Mouse (Mus musculus) forebrain, embryonic 14.5 days (tissue): ENCODE measurements around the gene Pigk. TPM values are rescaled to one million over a fixed set of nuclear protein-coding genes. Genes with fewer than 3 reads are reported as not detected.
A peak's percentile ranks its signal among the peaks of the same experiment; 100 is the strongest.

Experiments
- ATAC-seq: fragments of 200-750 bp; cut with Nextera tagmentation; 2 replicates; pipeline ENCODE4 v1.8.0; 2017; ENCODE audit warnings: mild to moderate bottlenecking, moderate library complexity
- DNase-seq: peaks from one replicate; pipeline ENCODE4 v3.0.0-alpha.2; 2015; ENCODE audit warnings: low spot score
- H3K27ac ChIP-seq: fragments of 300-500 bp; sonication (generic); 2 replicates; pipeline ENCODE4 v1.5.1; 2014; ENCODE audit warnings: low read depth, mild to moderate bottlenecking, control low read depth, low read length, moderate library complexity
- H3K27me3 ChIP-seq: fragments of 300-500 bp; sonication (generic); replicated peaks from 2 replicates; pipeline ENCODE4 v1.6.1; 2014; ENCODE audit warnings: low read length, control low read depth, mixed read lengths; ENCODE audit not compliant: control insufficient read depth, insufficient read depth
- H3K36me3 ChIP-seq: fragments of 300-500 bp; sonication (generic); 2 replicates; pipeline ENCODE4 v1.6.1; 2014; ENCODE audit warnings: low read length, control low read depth; ENCODE audit not compliant: control insufficient read depth, insufficient read depth
- H3K4me1 ChIP-seq: fragments of 300-500 bp; sonication (generic); 2 replicates; pipeline ENCODE4 v1.6.1; 2014; ENCODE audit warnings: antibody characterized with exemption, low read length, control low read depth; ENCODE audit not compliant: control insufficient read depth, insufficient read depth
- H3K4me2 ChIP-seq: fragments of 300-500 bp; sonication (generic); 2 replicates; pipeline ENCODE4 v1.6.1; 2014; ENCODE audit warnings: mild to moderate bottlenecking, control low read depth, low read length
- H3K4me3 ChIP-seq: fragments of 300-500 bp; sonication (generic); 2 replicates; pipeline ENCODE4 v1.5.1; 2014; ENCODE audit warnings: low read depth, low read length, control low read depth
- H3K9ac ChIP-seq: fragments of 300-500 bp; sonication (generic); 2 replicates; pipeline ENCODE4 v1.6.1; 2014; ENCODE audit warnings: mild to moderate bottlenecking, low read length, control low read depth, moderate library complexity
- H3K9me3 ChIP-seq: fragments of 300-500 bp; sonication (generic); replicated peaks from 2 replicates; pipeline ENCODE4 v1.6.1; 2016; ENCODE audit warnings: low read length, control low read depth, mixed read lengths; ENCODE audit not compliant: control insufficient read depth
- WGBS: fragments of 180-500 bp; shearing (Covaris S2); extraction: QIAGEN DNeasy Blood & Tissue Kit; methylation state at CpG from one replicate; pipeline ENCODE4 v1.1.7; 2014; 5-methylcytosine and 5-hydroxymethylcytosine counted together
- polyA plus RNA-seq: library from polyadenylated mRNA; unstranded; fragments of >200 nt; fragmentation: Nextera tagmentation; extraction: Ambion mirVana; gene quantifications from 2 replicates; pipeline ENCODE4 v1.2.1, GENCODE M21; 2014

Gene Pigk
- polyA plus RNA-seq, 1 experiment from 2014 or later, result 34.0 TPM

DNA sequence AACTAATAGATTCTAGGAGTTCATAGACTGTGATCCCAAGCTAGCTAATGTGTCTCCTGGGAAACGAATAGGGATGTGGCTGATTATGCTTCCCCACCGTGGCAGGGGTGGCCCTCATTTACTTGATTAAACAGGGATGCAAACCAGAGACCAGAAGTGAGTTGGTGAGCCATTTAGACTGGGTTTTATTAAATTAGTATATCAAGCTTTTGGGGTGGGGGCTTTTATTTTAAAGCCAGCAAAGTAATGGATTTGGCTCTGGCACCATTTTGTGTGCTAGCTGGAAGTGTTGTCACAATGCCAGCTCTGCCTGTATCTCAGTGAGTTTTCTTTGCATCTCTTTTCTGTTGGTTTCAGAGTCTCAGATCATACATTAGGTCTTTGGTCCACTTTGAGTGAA is 43.0 kb downstream of the Pigk start:
- Histone ChIP-seq H3K4me1 (peaks cover 14% of the 10 kb centered on the region), H3K36me3 (no peaks in the 10 kb centered on the region), H3K4me2 (no peak overlapping the region), H3K27me3 (no peaks in the 10 kb centered on the region), H3K4me3 (no peak overlapping the region), H3K9ac (no peak overlapping the region; the same call in 1 of the 2 replicates), H3K9me3 (no peaks in the 10 kb centered on the region), H3K27ac (peak overlapping the region; percentile 2; the same call in 1 of the 2 replicates)
- 14% methylated on average over 2 of the region's 2 CpGs for WGBS
- DNase-seq (peak; percentile 66), ATAC-seq (no peak)

DNA sequence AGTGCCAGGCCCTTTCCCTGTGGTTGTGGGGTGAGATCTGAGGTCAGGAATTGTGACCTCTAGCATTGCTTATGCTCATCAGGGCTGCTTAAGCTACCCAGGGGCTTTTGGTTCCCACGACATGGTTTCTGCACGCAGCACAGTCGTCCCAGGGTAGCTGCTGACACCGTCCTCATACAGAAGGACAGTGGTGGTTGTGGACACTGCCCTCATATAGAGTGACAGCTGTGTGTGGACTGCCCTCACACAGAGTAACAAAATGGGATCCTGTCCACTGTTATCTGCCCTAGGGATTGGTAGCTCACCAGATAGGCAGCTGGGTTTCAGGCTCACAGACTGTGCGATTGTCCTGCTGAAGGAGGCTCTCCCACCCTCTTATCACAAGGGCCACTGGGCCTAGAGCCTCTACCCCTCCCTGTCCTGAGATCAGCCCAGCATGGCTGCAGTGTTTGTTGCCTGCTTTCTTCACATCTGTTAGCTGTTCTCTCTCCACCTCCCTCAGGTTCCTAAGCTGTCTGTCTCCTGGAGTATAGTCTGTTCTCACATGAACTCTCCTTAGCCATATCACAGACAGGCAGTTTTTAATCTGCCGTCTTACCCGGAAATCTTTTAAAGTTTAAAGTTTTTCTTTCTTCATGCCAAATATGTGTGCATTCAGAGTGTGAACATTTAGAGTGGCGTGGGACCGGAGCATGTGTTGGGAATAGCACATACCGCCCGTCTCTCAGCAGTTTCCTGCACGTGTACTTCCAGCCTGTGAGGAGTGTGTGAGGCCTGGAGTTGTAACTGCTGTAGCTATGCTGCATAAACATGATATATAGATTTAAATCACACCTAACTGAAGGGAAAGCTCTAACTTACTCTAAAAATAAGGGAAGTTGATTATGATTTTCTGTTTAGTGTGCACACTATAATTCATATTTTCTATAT is 43.8 kb downstream of the Pigk start:
- peaks cover 14% of the 10 kb centered on the region for H3K4me1 ChIP-seq
- ATAC-seq (0 out of 2 replicates have a peak, but pooled peaks have one; percentile 4), DNase-seq (no peak)
- H3K4me3 ChIP-seq, result no peak overlapping the region
- H3K9ac ChIP-seq, result no peak overlapping the region; the same call in 1 of the 2 replicates
- H3K36me3 ChIP-seq, result no peaks in the 10 kb centered on the region
- H3K9me3 ChIP-seq, result no peaks in the 10 kb centered on the region
- H3K27me3 ChIP-seq, result no peaks in the 10 kb centered on the region
- peak overlapping the region; percentile 2; the same call in 1 of the 2 replicates for H3K27ac ChIP-seq
- no peak overlapping the region for H3K4me2 ChIP-seq
- WGBS, result 82% methylated on average over 12 of the region's 12 CpGs

DNA sequence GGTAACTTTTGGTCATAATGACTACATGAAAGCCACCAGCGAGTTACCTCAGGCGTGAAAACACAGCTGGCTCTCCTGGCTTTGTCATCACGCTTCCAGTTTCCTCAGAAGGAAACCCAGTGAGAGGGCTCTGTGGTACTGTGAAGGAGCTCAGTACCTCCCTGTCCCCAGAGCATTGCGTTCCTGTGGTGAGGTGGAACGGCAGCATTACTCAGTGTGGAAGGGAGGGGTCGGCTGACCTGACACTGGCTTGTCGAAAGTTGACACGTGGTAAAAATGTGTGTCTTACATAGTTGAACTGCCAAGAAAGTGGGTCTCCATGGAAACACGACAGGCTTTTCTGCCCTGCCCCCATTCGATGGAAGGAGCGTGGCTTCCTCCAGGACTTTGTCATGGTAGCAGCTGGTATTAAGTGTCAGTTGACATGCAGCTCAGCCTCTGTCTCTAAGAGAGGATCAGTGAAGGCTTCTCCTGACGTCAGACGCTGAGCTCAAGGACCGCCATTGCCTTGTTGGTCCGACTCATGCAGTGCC is 44.7 kb downstream of the Pigk start:
- Histone ChIP-seq H3K4me1 (peaks cover 14% of the 10 kb centered on the region), H3K27ac (no peak overlapping the region), H3K9me3 (no peaks in the 10 kb centered on the region), H3K9ac (no peak overlapping the region), H3K36me3 (no peaks in the 10 kb centered on the region), H3K27me3 (no peaks in the 10 kb centered on the region), H3K4me3 (no peak overlapping the region), H3K4me2 (no peak overlapping the region)
- ATAC-seq (no peak), DNase-seq (no peak)
- WGBS, result 70% methylated on average over 15 of the region's 15 CpGs

GRCm38 (mm10) chr3:152761116-152761515 is 47.2 kb downstream of the Pigk start:
- no peak overlapping the region for H3K27ac ChIP-seq
- DNase-seq (peak; percentile 71), ATAC-seq (no peak)
- no peak overlapping the region for H3K9ac ChIP-seq
- H3K36me3 ChIP-seq, result no peaks in the 10 kb centered on the region
- peaks cover 14% of the 10 kb centered on the region for H3K4me1 ChIP-seq
- 17% methylated on average over 7 of the region's 7 CpGs for WGBS
- H3K4me2 ChIP-seq, result no peak overlapping the region
- no peak overlapping the region for H3K4me3 ChIP-seq
- H3K27me3 ChIP-seq, result no peaks in the 10 kb centered on the region
- H3K9me3 ChIP-seq, result no peaks in the 10 kb centered on the region

GRCm38 (mm10) chr3:152761661-152762060 is 47.8 kb downstream of the Pigk start:
- H3K27me3 ChIP-seq, result no peaks in the 10 kb centered on the region
- no peak overlapping the region for H3K4me3 ChIP-seq
- WGBS, result 84% methylated on average over 8 of the region's 8 CpGs
- no peak overlapping the region for H3K4me2 ChIP-seq
- no peak overlapping the region for H3K27ac ChIP-seq
- no peaks in the 10 kb centered on the region for H3K9me3 ChIP-seq
- DNase-seq, result no peak
- no peak for ATAC-seq
- H3K4me1 ChIP-seq, result peaks cover 13% of the 10 kb centered on the region
- no peak overlapping the region for H3K9ac ChIP-seq
- H3K36me3 ChIP-seq, result no peaks in the 10 kb centered on the region

- DNase-seq (no peak), ATAC-seq (no peak)
- Histone ChIP-seq H3K9ac (no peak overlapping the region), H3K36me3 (no peaks in the 10 kb centered on the region), H3K4me1 (peaks cover 7% of the 10 kb centered on the region), H3K27ac (no peak overlapping the region), H3K27me3 (no peaks in the 10 kb centered on the region), H3K4me2 (no peak overlapping the region), H3K9me3 (no peaks in the 10 kb centered on the region), H3K4me3 (no peak overlapping the region)
- WGBS, result 90% methylated on average over 8 of the region's 8 CpGs
Measured at GRCm38 (mm10) chr3:152762302-152762701, 48.4 kb downstream of the Pigk start.

DNA sequence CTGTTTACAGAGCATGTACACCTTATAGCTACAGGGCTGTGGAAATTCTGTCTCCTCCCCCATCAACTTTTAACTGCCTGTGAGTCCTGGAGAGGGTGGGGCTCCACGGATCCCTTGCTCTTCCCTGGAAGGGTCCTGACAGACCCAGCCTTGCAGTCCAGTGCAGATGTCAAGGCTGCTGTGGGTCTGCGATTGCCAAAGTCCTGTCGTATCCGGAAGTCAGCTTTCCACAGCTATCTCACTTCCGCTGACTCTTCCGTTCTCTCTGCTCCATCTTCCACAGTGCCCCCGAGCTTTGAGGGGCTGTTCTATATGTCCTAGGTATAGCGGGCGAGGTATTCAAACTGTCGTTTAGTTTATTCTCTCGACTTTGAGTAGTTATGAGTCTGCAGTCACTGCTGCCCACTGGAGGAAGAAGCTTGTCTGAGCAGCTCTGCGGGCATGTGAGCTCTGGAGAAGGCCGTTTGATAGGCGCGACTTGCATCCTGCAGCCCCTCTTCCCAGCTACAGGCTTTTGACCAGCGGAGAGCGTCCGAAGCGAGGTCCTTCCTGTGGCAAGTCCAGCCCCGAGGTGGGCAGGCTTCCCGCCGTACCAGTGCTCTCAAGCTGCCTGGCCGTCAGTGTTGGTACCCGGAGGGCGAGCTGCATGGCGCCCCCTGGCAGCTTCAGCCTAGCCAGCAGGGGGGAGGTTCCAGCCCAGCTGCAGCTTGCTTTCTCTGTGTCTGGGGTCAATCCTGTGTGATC is 49.4 kb downstream of the Pigk start:
- DNase-seq (no peak), ATAC-seq (no peak)
- Histone ChIP-seq H3K36me3 (no peaks in the 10 kb centered on the region), H3K27me3 (no peaks in the 10 kb centered on the region), H3K4me3 (no peak overlapping the region), H3K4me1 (peaks cover 5% of the 10 kb centered on the region), H3K4me2 (peak overlapping the region; percentile 23; the same call in 1 of the 2 replicates), H3K9ac (no peak overlapping the region), H3K27ac (no peak overlapping the region), H3K9me3 (no peaks in the 10 kb centered on the region)
- WGBS, result 49% methylated on average over 26 of the region's 26 CpGs

- Histone ChIP-seq H3K27me3 (no peaks in the 10 kb centered on the region), H3K4me3 (no peak overlapping the region), H3K9me3 (no peaks in the 10 kb centered on the region), H3K4me1 (no peaks in the 10 kb centered on the region), H3K9ac (no peak overlapping the region), H3K27ac (no peak overlapping the region), H3K36me3 (no peaks in the 10 kb centered on the region; the same call in 1 of the 2 replicates), H3K4me2 (no peak overlapping the region)
- ATAC-seq, result no peak
- 65% methylated on average over 8 of the region's 8 CpGs for WGBS
- DNase-seq, result no peak
Measured at GRCm38 (mm10) chr3:152764516-152765312, 50.8 kb downstream of the Pigk start.
